Mouse (Mus musculus): ENCODE results near the gene Tmc6. TPM values are rescaled to one million over a fixed set of nuclear protein-coding genes. Genes with fewer than 3 reads are reported as not detected.

The Tmc6 gene
- 20.9 and 28.3 TPM in 2 replicates for polyA plus RNA-seq (2015; fragmentation: Nextera tagmentation; extraction: Ambion mirVana)

DNA sequence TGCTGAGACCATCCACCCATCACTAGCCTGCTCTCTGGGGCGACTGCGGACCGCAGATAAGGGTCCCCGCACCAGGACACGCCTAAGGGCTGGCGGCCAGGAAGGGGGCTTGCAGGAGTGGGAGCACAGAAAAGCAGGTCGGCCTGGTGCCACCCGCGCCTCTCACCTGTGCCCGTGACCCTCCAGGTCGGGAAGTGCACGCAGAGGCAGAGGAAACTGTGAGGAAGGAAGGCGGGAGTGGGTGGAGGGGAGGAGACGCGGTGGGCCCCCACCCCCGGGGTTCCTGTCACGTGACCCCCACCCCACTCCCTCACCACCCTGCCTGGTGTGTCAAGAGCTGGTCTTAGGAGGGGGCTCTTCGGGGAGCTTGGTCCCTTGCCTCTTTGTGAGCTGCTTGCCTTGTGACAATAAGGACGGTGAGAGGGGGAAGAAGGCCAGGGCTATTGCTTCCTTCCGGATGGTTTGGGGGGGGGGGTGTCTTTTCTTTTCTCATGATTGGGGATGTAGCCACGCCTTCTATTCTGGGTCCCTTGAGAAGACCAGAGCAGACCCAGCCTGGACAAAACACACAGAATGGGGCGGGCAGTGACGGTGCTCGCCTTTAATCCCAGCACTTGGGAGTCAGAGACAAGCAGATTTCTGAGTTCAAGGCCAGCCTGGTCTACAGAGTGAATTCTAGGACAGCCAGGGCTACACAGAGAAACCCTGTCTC, at the start of gene Tmc6, which contains the start of gene Tmc8:
Tmc6 (minus strand) TSS at position 206 of the 712 bp plus-strand sequence.
Tmc8 (plus strand) TSS at position 84 of the 712 bp plus-strand sequence.
- Histone ChIP-seq H3K4me1 (replicated peaks) (peaks cover 63% of the 10 kb centered on the region), H3K36me3 (peaks cover 1% of the 10 kb centered on the region; the same call in 1 of the 2 replicates), H3K9ac (peak within 1 kb of the TSS; percentile 62), H3K9me3 (replicated peaks) (no peaks in the 10 kb centered on the region), H3K27me3 (no peaks in the 10 kb centered on the region; the same call in 1 of the 2 replicates), H3K4me3 (peak within 1 kb of the TSS; percentile 61), H3K27ac (peak within 1 kb of the TSS; percentile 92), H3K4me2 (peak within 1 kb of the TSS; percentile 96)
- WGBS, result 37% methylated on average over 24 of the region's 24 CpGs
- no peak; the same call in 1 of the 2 replicates for ATAC-seq (replicated peaks; ENCODE audit: insufficient number of reproducible peaks, insufficient read depth, low FRiP score, low read depth)

GRCm38 (mm10) chr11:117830401-117830800, 48.4 kb upstream of the Tmc6 start:
- H3K27me3 ChIP-seq, result no peaks in the 10 kb centered on the region
- H3K9me3 ChIP-seq (replicated peaks), result no peaks in the 10 kb centered on the region
- H3K4me1 ChIP-seq (replicated peaks), result peaks cover 64% of the 10 kb centered on the region
- no peak overlapping the region for H3K4me2 ChIP-seq
- no peak overlapping the region for H3K4me3 ChIP-seq
- ATAC-seq (replicated peaks; ENCODE audit: insufficient number of reproducible peaks, insufficient read depth, low FRiP score, low read depth), result no peak
- H3K27ac ChIP-seq, result peak overlapping the region; percentile 95
- H3K9ac ChIP-seq, result 0 out of 2 replicates have a peak overlapping the region, but pooled peaks have one; percentile 1
- no peaks in the 10 kb centered on the region for H3K36me3 ChIP-seq
- 56% methylated on average over 9 of the region's 9 CpGs for WGBS

- Histone ChIP-seq H3K4me3 (no peak overlapping the region), H3K27me3 (no peaks in the 10 kb centered on the region), H3K9ac (0 out of 2 replicates have a peak overlapping the region, but pooled peaks have one; percentile 1), H3K4me2 (peak overlapping the region; percentile 92; the same call in 1 of the 2 replicates), H3K36me3 (no peaks in the 10 kb centered on the region), H3K27ac (peak overlapping the region; percentile 95), H3K9me3 (replicated peaks) (no peaks in the 10 kb centered on the region), H3K4me1 (replicated peaks) (peaks cover 70% of the 10 kb centered on the region)
- 44% methylated on average over 2 of the region's 2 CpGs for WGBS
- ATAC-seq (replicated peaks; ENCODE audit: insufficient number of reproducible peaks, insufficient read depth, low FRiP score, low read depth), result no peak
Observed at GRCm38 (mm10) chr11:117829671-117830215, 47.7 kb upstream of the Tmc6 start.

DNA sequence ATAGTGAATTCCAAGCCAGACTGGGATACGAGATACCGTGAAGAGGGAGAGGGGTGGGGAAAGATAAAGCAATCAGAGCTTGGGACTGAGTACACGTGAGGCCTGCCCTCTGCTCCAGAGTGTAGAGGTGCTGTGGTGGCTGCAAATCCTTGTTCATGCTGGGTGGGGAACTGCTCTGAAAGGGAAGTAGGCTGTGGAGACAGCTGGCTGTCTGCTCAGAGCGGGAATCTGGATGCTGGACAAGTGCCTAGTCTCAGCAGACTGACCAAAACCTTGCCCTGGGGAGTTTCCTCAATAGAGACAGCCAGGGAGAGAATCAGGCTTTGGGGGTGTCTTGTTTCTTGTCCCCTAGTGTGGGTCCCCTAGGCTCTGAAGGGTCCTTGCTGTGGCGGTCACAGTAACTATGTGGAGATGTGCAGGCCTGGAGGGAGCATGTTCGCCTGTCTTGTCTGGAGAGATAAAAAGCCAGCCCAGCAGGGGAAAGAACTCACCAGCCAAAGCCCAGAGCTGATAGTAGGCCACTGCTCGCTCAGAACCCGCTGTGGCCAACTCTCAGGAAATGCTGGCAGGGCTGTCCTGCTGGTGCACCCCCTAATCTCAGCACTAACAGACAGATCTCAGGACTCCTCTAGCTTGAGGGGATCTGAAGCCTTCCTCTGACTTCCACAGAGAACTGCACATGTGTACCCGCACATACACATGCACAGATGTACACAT, 47.0 kb upstream of the Tmc6 start:
- H3K4me3 ChIP-seq, result no peak overlapping the region
- no peaks in the 10 kb centered on the region for H3K9me3 ChIP-seq (replicated peaks)
- peaks cover 76% of the 10 kb centered on the region for H3K4me1 ChIP-seq (replicated peaks)
- H3K27me3 ChIP-seq, result no peaks in the 10 kb centered on the region
- peak overlapping the region; percentile 12 for H3K9ac ChIP-seq
- H3K36me3 ChIP-seq, result no peaks in the 10 kb centered on the region
- peak overlapping the region; percentile 92 for H3K4me2 ChIP-seq
- ATAC-seq (replicated peaks; ENCODE audit: insufficient number of reproducible peaks, insufficient read depth, low FRiP score, low read depth), result 0 out of 2 replicates have a peak, but pooled peaks have one; percentile 30
- WGBS, result 26% methylated on average over 9 of the region's 9 CpGs
- H3K27ac ChIP-seq, result peak overlapping the region; percentile 95

DNA sequence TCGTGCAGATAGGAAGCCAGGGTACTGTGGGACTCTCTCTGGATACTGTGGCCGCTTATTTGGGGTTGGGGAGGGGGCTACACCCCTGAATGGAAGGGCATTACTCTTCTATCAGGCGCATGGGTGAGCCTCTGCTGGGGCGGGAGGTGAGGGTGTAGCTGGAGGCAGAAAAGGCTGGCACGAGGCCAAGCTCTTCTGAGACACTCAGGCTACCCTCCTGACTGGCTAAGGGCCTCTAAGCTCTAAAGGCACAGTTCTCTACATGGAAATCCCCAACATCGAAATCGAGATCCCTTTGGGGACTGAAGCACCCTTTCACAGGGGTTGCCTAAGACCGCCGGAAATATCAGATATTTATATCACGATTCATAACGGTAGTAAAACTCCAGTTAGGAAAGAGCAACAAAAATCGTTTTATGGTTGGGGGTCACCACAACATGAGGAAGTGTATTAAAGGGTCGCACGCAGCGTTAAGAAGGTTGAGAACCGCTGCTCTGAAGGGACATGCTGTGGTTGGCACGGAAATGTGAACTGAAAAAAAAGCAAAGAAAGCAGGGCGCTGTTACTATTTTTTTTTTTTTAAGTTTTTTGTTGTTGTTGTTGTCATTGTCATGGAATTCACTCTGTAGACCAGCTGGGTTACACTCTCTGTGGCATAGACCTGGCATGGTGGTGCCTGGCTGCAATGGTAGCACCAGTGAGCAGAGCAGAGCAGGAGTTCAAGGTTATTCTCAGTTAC, 46.3 kb upstream of the Tmc6 start:
- Histone ChIP-seq H3K27me3 (no peaks in the 10 kb centered on the region), H3K4me2 (peak overlapping the region; percentile 92), H3K27ac (peak overlapping the region; percentile 95), H3K9ac (peak overlapping the region; percentile 41), H3K4me1 (replicated peaks) (peaks cover 83% of the 10 kb centered on the region), H3K36me3 (no peaks in the 10 kb centered on the region), H3K9me3 (replicated peaks) (no peaks in the 10 kb centered on the region), H3K4me3 (peak overlapping the region; percentile 18)
- WGBS, result 43% methylated on average over 18 of the region's 18 CpGs
- ATAC-seq (replicated peaks; ENCODE audit: insufficient number of reproducible peaks, insufficient read depth, low FRiP score, low read depth), result peak; percentile 27; the same call in 1 of the 2 replicates

- ATAC-seq (replicated peaks; ENCODE audit: insufficient number of reproducible peaks, insufficient read depth, low FRiP score, low read depth), result no peak
- Histone ChIP-seq H3K9me3 (replicated peaks) (no peaks in the 10 kb centered on the region), H3K27me3 (no peaks in the 10 kb centered on the region), H3K4me1 (replicated peaks) (peaks cover 89% of the 10 kb centered on the region), H3K36me3 (peaks cover 3% of the 10 kb centered on the region; the same call in 1 of the 2 replicates), H3K4me3 (peak overlapping the region; percentile 18; the same call in 1 of the 2 replicates), H3K9ac (peak overlapping the region; percentile 41), H3K27ac (peak overlapping the region; percentile 95), H3K4me2 (peak overlapping the region; percentile 92)
- WGBS, result 49% methylated on average over 3 of the region's 3 CpGs
Observed at GRCm38 (mm10) chr11:117827386-117827785, 45.4 kb upstream of the Tmc6 start.

GRCm38 (mm10) chr11:117826916-117827315, 44.9 kb upstream of the Tmc6 start:
- H3K36me3 ChIP-seq, result peaks cover 8% of the 10 kb centered on the region; the same call in 1 of the 2 replicates
- H3K9ac ChIP-seq, result no peak overlapping the region
- no peak for ATAC-seq (replicated peaks; ENCODE audit: insufficient number of reproducible peaks, insufficient read depth, low FRiP score, low read depth)
- H3K27ac ChIP-seq, result peak overlapping the region; percentile 95
- no peaks in the 10 kb centered on the region for H3K9me3 ChIP-seq (replicated peaks)
- no peak overlapping the region for H3K4me3 ChIP-seq
- peaks cover 89% of the 10 kb centered on the region for H3K4me1 ChIP-seq (replicated peaks)
- 64% methylated on average over 8 of the region's 8 CpGs for WGBS
- H3K4me2 ChIP-seq, result peak overlapping the region; percentile 92
- no peaks in the 10 kb centered on the region for H3K27me3 ChIP-seq

DNA sequence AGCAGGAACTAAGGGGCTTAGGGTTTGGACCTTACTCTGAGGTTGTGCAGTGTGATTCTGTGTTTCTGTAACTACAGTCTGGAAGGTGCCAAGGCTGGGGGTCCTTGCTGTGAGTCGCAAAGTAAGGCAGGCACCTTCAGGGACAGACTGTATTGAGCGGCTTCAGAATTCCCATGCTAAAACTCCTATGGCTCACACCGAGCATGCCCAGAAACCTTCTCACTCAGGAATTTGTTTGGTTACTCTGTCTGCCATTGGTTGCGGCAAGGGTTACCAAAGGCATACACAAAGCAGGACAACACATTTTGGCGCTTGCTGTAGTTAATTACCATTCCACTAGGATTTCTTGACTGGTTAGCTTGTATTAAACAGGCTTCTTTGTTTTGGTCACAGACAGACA, 44.2 kb upstream of the Tmc6 start:
- ATAC-seq (replicated peaks; ENCODE audit: insufficient number of reproducible peaks, insufficient read depth, low FRiP score, low read depth), result no peak
- Histone ChIP-seq H3K9me3 (replicated peaks) (no peaks in the 10 kb centered on the region), H3K27me3 (no peaks in the 10 kb centered on the region), H3K4me2 (peak overlapping the region; percentile 92), H3K27ac (peak overlapping the region; percentile 95), H3K4me1 (replicated peaks) (peaks cover 93% of the 10 kb centered on the region), H3K4me3 (peak overlapping the region; percentile 65), H3K36me3 (peaks cover 15% of the 10 kb centered on the region; the same call in 1 of the 2 replicates), H3K9ac (peak overlapping the region; percentile 73)
- 11% methylated on average over 5 of the region's 5 CpGs for WGBS

DNA sequence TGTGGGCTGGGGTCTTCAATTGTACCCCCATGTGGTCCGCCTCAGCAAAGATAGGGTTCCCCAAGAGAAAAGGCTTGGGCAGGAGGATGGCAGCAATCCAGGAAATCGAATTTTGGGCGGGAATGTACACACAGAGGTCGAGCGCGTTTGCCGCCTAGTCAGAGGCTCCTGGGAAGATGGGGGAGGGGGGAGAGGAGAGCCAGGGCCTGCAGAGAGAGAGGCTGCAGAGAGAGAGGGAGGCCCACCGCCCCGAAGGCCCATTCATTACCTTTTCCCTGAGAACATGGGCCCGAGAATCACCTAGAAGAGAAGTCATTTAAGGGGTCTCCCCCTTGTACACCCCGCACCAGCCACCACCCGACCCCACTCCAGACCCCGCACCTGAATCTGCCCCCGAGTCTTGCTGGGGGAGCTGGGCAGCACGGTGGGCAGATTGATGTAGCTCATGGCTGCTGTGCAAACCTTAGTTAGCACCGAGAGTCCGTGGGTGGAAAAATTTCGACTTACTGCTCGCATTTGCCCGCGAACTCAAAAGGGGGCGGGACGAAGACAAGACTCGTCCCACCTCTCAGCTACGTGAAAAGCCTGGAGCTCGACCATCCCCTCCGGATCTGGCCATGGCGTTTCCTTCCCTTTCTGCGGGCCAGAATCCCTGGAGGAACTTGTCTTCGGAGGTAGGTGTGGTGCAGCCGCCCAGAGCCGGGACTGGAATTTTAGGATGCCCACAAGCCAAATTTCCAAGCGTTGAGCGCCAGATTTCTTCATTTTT, 43.5 kb upstream of the Tmc6 start, which contains the start of the genes Afmid and Tk1:
Afmid (plus strand) TSS at position 592 of the 769 bp plus-strand sequence.
Tk1 (minus strand) TSS at position 760 of the 769 bp plus-strand sequence.
- peak within 1 kb of the TSS; percentile 65 for H3K4me3 ChIP-seq
- under 1% methylated on average over 34 of the region's 34 CpGs for WGBS
- peak within 1 kb of the TSS; percentile 92 for H3K4me2 ChIP-seq
- no peaks in the 10 kb centered on the region for H3K27me3 ChIP-seq
- peak; percentile 19; the same call in 1 of the 2 replicates for ATAC-seq (replicated peaks; ENCODE audit: insufficient number of reproducible peaks, insufficient read depth, low FRiP score, low read depth)
- H3K36me3 ChIP-seq, result peaks cover 21% of the 10 kb centered on the region
- H3K9ac ChIP-seq, result peak within 1 kb of the TSS; percentile 73
- H3K27ac ChIP-seq, result peak within 1 kb of the TSS; percentile 95
- peaks cover 87% of the 10 kb centered on the region for H3K4me1 ChIP-seq (replicated peaks)
- no peaks in the 10 kb centered on the region for H3K9me3 ChIP-seq (replicated peaks)

All from heart, embryonic 15.5 days (tissue).